Mouse (Mus musculus): ENCODE results near the gene Lamtor4.

The Lamtor4 gene

GRCm38 (mm10) chr5:138299613-138300012, 44.3 kb downstream of the Lamtor4 start:
- no peak for DNase-seq (ENCODE audit: low spot score in 2 of 2)

Measured in frontal cortex, postnatal 25 days (tissue).